Mouse (Mus musculus): Measurements from ENCODE around the gene Enc1. TPM values are rescaled to one million over a fixed set of nuclear protein-coding genes. Genes with fewer than 3 reads are reported as not detected.
"Not testable (repeated sequence)": the region's sequence is repeated elsewhere in the genome, so short reads cannot be mapped to it uniquely, and the experiment has no call there.

Enc1 gene
- polyA plus RNA-seq, 1 experiment from 2014 or later = 0.67 TPM

- WGBS (ENCODE audit: insufficient replicate concordance) = 56% methylated on average over 6 of the region's 6 CpGs
- not testable (repeated sequence) for H3K4me2 ChIP-seq; H3K36me3 ChIP-seq (replicated peaks); H3K9me3 ChIP-seq (replicated peaks); H3K9ac ChIP-seq; H3K27me3 ChIP-seq; H3K4me3 ChIP-seq (replicated peaks); H3K27ac ChIP-seq (replicated peaks); H3K4me1 ChIP-seq (replicated peaks); ATAC-seq (ENCODE audit: insufficient read depth)
Measured at GRCm38 (mm10) chr13:97265534-97265933, 24.6 kb downstream of the Enc1 start.

DNA sequence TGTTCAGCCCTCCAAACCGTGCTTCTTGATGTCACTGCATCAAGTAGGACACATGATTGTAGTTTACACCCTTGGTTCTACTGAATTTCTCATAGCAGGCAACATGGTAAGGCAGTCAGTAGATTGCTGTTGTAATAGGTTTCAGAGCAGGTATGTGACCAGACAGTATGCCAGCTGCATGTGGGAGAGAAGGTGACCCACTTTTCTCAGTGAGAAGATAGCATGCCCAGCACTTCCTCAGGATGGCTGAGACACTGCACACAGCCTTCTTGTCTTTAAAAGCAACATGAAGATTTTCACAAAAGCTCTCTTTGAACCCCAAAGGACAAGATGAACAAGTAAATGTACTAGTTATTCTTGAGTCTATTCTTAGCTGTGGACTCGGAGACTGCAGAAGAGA, 29.8 kb downstream of the Enc1 start:
- Histone ChIP-seq H3K9ac (no peak overlapping the region), H3K27me3 (no peaks in the 10 kb centered on the region), H3K4me2 (no peak overlapping the region), H3K36me3 (replicated peaks) (no peaks in the 10 kb centered on the region), H3K27ac (replicated peaks) (no peak overlapping the region), H3K4me1 (replicated peaks) (no peaks in the 10 kb centered on the region), H3K4me3 (replicated peaks) (no peak overlapping the region), H3K9me3 (replicated peaks) (no peaks in the 10 kb centered on the region)
- no peak for ATAC-seq (ENCODE audit: insufficient read depth)
- WGBS (ENCODE audit: insufficient replicate concordance) = 55% methylated on average over 2 of the region's 2 CpGs

DNA sequence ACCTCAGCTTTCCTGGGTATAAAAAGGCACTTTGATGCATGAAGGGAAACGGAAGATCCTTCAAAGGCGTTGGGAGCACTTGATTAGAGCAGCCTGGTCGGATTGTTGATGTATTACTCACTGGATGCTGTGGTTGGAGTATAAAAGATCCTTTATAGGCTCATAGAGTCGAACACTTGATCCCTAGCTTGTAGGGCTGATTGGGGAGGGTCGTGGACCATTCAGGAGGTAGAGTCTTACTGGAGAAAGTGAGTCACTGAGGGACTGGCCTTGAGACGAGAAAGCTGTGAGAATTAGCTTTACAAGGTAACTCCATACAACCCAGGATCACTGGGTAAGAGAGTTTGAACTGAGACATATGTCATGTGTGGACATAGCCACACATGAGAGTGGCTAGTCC, 30.7 kb downstream of the Enc1 start:
- H3K9ac ChIP-seq = no peak overlapping the region
- no peak overlapping the region for H3K4me3 ChIP-seq (replicated peaks)
- no peak overlapping the region for H3K27ac ChIP-seq (replicated peaks)
- 50% methylated on average over 6 of the region's 6 CpGs for WGBS (ENCODE audit: insufficient replicate concordance)
- no peaks in the 10 kb centered on the region for H3K9me3 ChIP-seq (replicated peaks)
- H3K4me1 ChIP-seq (replicated peaks) = no peaks in the 10 kb centered on the region
- H3K27me3 ChIP-seq = no peaks in the 10 kb centered on the region
- ATAC-seq (ENCODE audit: insufficient read depth) = no peak
- H3K36me3 ChIP-seq (replicated peaks) = no peaks in the 10 kb centered on the region
- H3K4me2 ChIP-seq = no peak overlapping the region

- no peak for ATAC-seq (ENCODE audit: insufficient read depth)
- no peaks in the 10 kb centered on the region for H3K4me1 ChIP-seq (replicated peaks)
- no peaks in the 10 kb centered on the region for H3K9me3 ChIP-seq (replicated peaks)
- no peak overlapping the region for H3K4me3 ChIP-seq (replicated peaks)
- no peaks in the 10 kb centered on the region for H3K36me3 ChIP-seq (replicated peaks)
- H3K27ac ChIP-seq (replicated peaks) = no peak overlapping the region
- H3K9ac ChIP-seq = no peak overlapping the region
- 61% methylated on average over 3 of the region's 3 CpGs for WGBS (ENCODE audit: insufficient replicate concordance)
- H3K27me3 ChIP-seq = no peaks in the 10 kb centered on the region
- no peak overlapping the region for H3K4me2 ChIP-seq
Measured at GRCm38 (mm10) chr13:97274757-97275156, 33.9 kb downstream of the Enc1 start.

DNA sequence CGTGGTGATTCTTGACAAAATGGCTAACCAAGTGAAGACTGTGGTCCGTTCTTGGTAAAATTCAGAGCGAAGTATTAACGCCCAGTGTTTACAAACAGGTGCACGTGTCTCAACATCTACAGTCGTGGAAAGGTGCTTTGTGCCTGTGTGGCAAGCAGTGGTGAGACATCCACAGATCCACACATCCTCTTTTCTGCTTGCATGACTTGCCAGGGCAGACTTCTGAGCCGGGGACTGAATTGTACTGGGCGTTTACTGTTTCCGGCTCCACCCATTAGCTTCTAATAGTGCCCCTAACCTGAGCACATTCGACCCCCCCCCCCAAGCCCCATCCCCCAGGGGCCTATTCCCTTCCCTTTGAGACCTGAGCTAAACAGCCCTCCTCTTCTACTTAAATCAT, 34.6 kb downstream of the Enc1 start:
- no peak overlapping the region for H3K27ac ChIP-seq (replicated peaks)
- H3K4me1 ChIP-seq (replicated peaks) = no peaks in the 10 kb centered on the region
- ATAC-seq (ENCODE audit: insufficient read depth) = no peak
- 48% methylated on average over 10 of the region's 10 CpGs for WGBS (ENCODE audit: insufficient replicate concordance)
- no peaks in the 10 kb centered on the region for H3K27me3 ChIP-seq
- no peak overlapping the region for H3K9ac ChIP-seq
- H3K36me3 ChIP-seq (replicated peaks) = no peaks in the 10 kb centered on the region
- no peak overlapping the region for H3K4me3 ChIP-seq (replicated peaks)
- no peak overlapping the region for H3K4me2 ChIP-seq
- no peaks in the 10 kb centered on the region for H3K9me3 ChIP-seq (replicated peaks)

GRCm38 (mm10) chr13:97282051-97282910, 41.4 kb downstream of the Enc1 start:
- Histone ChIP-seq H3K4me1 (replicated peaks) (no peaks in the 10 kb centered on the region), H3K4me3 (replicated peaks) (no peak overlapping the region), H3K27ac (replicated peaks) (no peak overlapping the region), H3K27me3 (peaks cover 13% of the 10 kb centered on the region), H3K4me2 (peak overlapping the region; percentile 39), H3K9me3 (replicated peaks) (no peaks in the 10 kb centered on the region), H3K9ac (no peak overlapping the region), H3K36me3 (replicated peaks) (no peaks in the 10 kb centered on the region)
- 32% methylated on average over 26 of the region's 26 CpGs for WGBS (ENCODE audit: insufficient replicate concordance)
- ATAC-seq (ENCODE audit: insufficient read depth) = no peak

DNA sequence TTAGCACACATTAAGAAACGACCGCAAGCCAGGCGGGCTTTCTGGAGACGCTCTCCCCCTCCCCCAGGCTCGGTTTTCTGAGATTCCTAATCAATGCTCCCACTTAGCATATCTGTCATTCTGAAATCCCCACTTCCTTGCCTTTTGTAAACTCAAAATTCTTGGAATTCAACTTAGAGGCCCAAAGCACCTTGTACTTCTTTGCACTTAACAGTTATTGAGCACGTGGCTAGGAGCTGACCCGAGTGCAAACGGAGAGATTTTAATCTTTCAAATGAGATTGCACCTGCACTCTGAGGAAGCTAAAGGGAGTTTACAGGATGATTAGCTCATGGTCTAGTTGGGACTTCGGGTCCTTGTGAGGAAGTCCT, 42.0 kb downstream of the Enc1 start:
- Histone ChIP-seq H3K4me2 (no peak overlapping the region), H3K27me3 (peaks cover 13% of the 10 kb centered on the region), H3K36me3 (replicated peaks) (no peaks in the 10 kb centered on the region), H3K9me3 (replicated peaks) (no peaks in the 10 kb centered on the region), H3K9ac (no peak overlapping the region), H3K4me3 (replicated peaks) (no peak overlapping the region), H3K4me1 (replicated peaks) (no peaks in the 10 kb centered on the region), H3K27ac (replicated peaks) (no peak overlapping the region)
- WGBS (ENCODE audit: insufficient replicate concordance) = 11% methylated on average over 9 of the region's 9 CpGs
- no peak for ATAC-seq (ENCODE audit: insufficient read depth)

DNA sequence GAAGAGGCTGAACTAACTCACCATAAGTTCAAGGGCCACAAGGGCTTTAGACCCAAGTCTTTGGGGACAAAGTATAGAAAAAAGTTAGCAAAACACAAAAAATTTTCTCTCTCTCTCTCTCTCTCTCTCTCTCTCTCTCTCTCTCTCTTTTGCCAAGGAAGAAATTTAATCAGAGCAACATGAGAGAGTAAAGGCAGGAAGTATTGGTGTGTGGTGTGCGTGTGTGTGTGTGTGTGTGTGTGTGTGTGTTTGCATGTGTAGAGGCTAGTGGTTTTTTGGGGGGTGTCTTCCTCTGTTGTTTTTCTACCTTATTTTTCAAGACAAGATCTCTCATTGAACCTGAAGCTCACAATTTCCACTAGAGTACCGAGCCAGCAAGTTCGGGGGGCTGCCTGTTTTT, 46.1 kb downstream of the Enc1 start:
- H3K9me3 ChIP-seq (replicated peaks) = no peaks in the 10 kb centered on the region
- H3K36me3 ChIP-seq (replicated peaks) = no peaks in the 10 kb centered on the region
- H3K9ac ChIP-seq = no peak overlapping the region
- H3K4me1 ChIP-seq (replicated peaks) = no peaks in the 10 kb centered on the region
- H3K4me2 ChIP-seq = no peak overlapping the region
- no peak overlapping the region for H3K4me3 ChIP-seq (replicated peaks)
- WGBS (ENCODE audit: insufficient replicate concordance) = 55% methylated on average over 3 of the region's 3 CpGs
- peaks cover 10% of the 10 kb centered on the region for H3K27me3 ChIP-seq
- no peak overlapping the region for H3K27ac ChIP-seq (replicated peaks)
- no peak for ATAC-seq (ENCODE audit: insufficient read depth)

DNA sequence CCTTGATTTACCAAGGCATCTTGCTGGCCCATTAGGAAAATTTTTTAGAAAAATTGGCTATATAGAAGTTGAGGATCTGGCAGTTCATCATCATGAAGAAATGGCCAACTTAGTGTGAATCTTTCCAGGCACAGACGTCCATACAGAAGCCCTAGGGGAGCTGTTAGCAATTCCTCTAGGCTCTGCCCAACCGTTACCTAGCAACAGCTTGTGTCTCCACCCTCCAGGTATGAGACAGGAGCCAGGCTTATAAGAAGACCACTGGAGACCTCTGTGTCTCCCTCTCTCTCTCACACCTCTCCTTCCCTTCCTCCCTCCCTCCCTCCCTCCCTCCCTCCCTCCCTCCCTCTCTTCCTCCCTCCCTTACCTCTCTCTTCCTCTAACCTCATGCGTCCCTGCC, 49.8 kb downstream of the Enc1 start:
- ATAC-seq (ENCODE audit: insufficient read depth) = no peak
- no peak overlapping the region for H3K4me3 ChIP-seq (replicated peaks)
- H3K9me3 ChIP-seq (replicated peaks) = no peaks in the 10 kb centered on the region
- H3K4me1 ChIP-seq (replicated peaks) = 0 out of 2 replicates have a peak, but pooled peaks cover 3% of the 10 kb centered on the region
- 31% methylated on average over 3 of the region's 3 CpGs for WGBS (ENCODE audit: insufficient replicate concordance)
- H3K9ac ChIP-seq = no peak overlapping the region
- H3K27me3 ChIP-seq = no peaks in the 10 kb centered on the region
- H3K36me3 ChIP-seq (replicated peaks) = no peaks in the 10 kb centered on the region
- no peak overlapping the region for H3K27ac ChIP-seq (replicated peaks)
- H3K4me2 ChIP-seq = no peak overlapping the region

DNA sequence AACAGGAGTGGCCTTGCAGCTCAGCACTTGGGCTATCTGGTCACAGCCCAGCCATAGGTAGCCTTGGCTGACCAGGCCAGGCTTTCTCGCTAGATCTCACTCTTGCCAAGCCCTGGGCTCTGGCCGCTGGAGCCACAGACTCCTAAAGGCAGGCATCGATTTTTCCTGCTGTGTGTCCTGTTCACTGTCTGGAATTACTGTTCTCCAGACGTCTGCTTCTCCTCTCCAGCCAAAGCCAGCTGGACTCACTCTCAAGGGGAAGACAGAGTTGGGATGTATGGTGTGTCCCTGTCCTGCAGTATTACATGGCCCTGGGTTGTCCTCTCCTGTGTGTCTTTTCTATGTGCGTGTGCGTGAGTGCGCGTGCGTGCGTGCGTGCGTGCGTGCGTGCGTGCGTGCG, 50.4 kb downstream of the Enc1 start:
- no peak overlapping the region for H3K27ac ChIP-seq (replicated peaks)
- no peak for ATAC-seq (ENCODE audit: insufficient read depth)
- H3K4me3 ChIP-seq (replicated peaks) = no peak overlapping the region
- no peaks in the 10 kb centered on the region for H3K9me3 ChIP-seq (replicated peaks)
- no peak overlapping the region for H3K4me2 ChIP-seq
- H3K27me3 ChIP-seq = no peaks in the 10 kb centered on the region
- H3K4me1 ChIP-seq (replicated peaks) = 0 out of 2 replicates have a peak, but pooled peaks cover 4% of the 10 kb centered on the region
- 81% methylated on average over 17 of the region's 17 CpGs for WGBS (ENCODE audit: insufficient replicate concordance)
- no peaks in the 10 kb centered on the region for H3K36me3 ChIP-seq (replicated peaks)
- H3K9ac ChIP-seq = no peak overlapping the region

DNA sequence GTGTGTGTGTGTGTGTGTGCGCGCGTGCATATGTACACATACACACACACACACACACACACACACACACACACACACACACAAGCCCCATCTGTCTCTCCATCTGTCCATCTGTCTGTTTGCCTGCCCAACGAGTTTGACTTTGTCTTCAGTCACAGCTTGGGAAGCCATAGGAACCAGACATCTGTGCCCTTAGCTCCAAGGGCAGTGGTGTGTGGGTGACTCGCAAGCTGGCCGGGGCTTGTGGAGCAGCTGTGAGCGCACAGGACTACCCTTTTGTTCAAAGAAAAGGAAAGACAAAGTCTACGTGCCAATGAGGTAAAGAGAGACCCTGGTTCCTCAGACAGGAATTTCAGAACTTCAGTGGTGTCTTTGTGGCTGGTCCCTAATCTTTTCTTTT, 51.1 kb downstream of the Enc1 start:
- 68% methylated on average over 8 of the region's 8 CpGs for WGBS (ENCODE audit: insufficient replicate concordance)
- Histone ChIP-seq H3K36me3 (replicated peaks) (no peaks in the 10 kb centered on the region), H3K4me3 (replicated peaks) (no peak overlapping the region), H3K27me3 (no peaks in the 10 kb centered on the region), H3K4me2 (no peak overlapping the region), H3K27ac (replicated peaks) (no peak overlapping the region), H3K4me1 (replicated peaks) (0 out of 2 replicates have a peak, but pooled peaks cover 4% of the 10 kb centered on the region), H3K9me3 (replicated peaks) (no peaks in the 10 kb centered on the region), H3K9ac (no peak overlapping the region)
- no peak for ATAC-seq (ENCODE audit: insufficient read depth)
